Mouse (Mus musculus) kidney, embryonic 15.5 days (tissue): ENCODE results near the gene Serpinb3d. TPM values are rescaled to one million over a fixed set of nuclear protein-coding genes. Genes with fewer than 3 reads are reported as not detected.
"Not testable (repeated sequence)": the region's sequence is repeated elsewhere in the genome, so short reads cannot be mapped to it uniquely, and the experiment has no call there.

Experiments
- ATAC-seq: fragments of 200-750 bp; cut with Nextera tagmentation; replicated peaks from 2 replicates; pipeline ENCODE4 v1.8.0; 2017; ENCODE audit warnings: moderate TSS enrichment; ENCODE audit not compliant: low FRiP score
- H3K27ac ChIP-seq: fragments of 300-500 bp; sonication (generic); 2 replicates; pipeline ENCODE4 v1.5.1; 2015; ENCODE audit warnings: mild to moderate bottlenecking, inconsistent platforms
- H3K27me3 ChIP-seq: fragments of 300-500 bp; sonication (generic); 2 replicates; pipeline ENCODE4 v1.6.1; 2015; ENCODE audit warnings: inconsistent platforms
- H3K36me3 ChIP-seq: fragments of 300-500 bp; sonication (generic); 2 replicates; pipeline ENCODE4 v1.6.1; 2015; ENCODE audit warnings: inconsistent platforms
- H3K4me1 ChIP-seq: fragments of 300-500 bp; sonication (generic); 2 replicates; pipeline ENCODE4 v1.6.1; 2015; ENCODE audit warnings: inconsistent platforms
- H3K4me2 ChIP-seq: fragments of 300-500 bp; sonication (generic); 2 replicates; pipeline ENCODE4 v1.6.1; 2015; ENCODE audit warnings: moderate library complexity, mild to moderate bottlenecking, inconsistent platforms
- H3K4me3 ChIP-seq: fragments of 300-500 bp; sonication (generic); replicated peaks from 2 replicates; pipeline ENCODE4 v1.5.1; 2015; ENCODE audit warnings: mild to moderate bottlenecking, inconsistent platforms
- H3K9ac ChIP-seq: fragments of 300-500 bp; sonication (generic); 2 replicates; pipeline ENCODE4 v1.6.1; 2015; ENCODE audit warnings: mild to moderate bottlenecking, inconsistent platforms
- H3K9me3 ChIP-seq: fragments of 300-500 bp; sonication (generic); replicated peaks from 2 replicates; pipeline ENCODE4 v1.6.1; 2016; ENCODE audit warnings: inconsistent platforms
- whole genome bisulfite sequencing: fragments of 180-500 bp; shearing (Covaris S2); methylation state at CpG from one replicate; pipeline ENCODE4 v1.1.7; 2015; ENCODE audit warnings: mixed read lengths; 5-methylcytosine and 5-hydroxymethylcytosine counted together
- polyA plus RNA-seq: library from polyadenylated mRNA; unstranded; fragments of >200 nt; fragmentation: Nextera tagmentation; extraction: Ambion mirVana; gene quantifications from 2 replicates; pipeline ENCODE4 v1.2.1, GENCODE M21; 2015

Serpinb3d gene
- not detected in 2 replicates for polyA plus RNA-seq

GRCm38 (mm10) chr1:107083406-107083805 lies at the start of gene Serpinb3d:
Gene Serpinb3d (minus strand): TSS chr1:107083506.
- H3K9ac ChIP-seq = no peak within 1 kb of the TSS
- no peak for ATAC-seq
- H3K4me2 ChIP-seq = no peak within 1 kb of the TSS
- H3K27ac ChIP-seq = no peak within 1 kb of the TSS
- H3K4me1 ChIP-seq = no peaks in the 10 kb centered on the region
- H3K9me3 ChIP-seq = no peaks in the 10 kb centered on the region
- no peaks in the 10 kb centered on the region for H3K36me3 ChIP-seq
- H3K4me3 ChIP-seq = no peak within 1 kb of the TSS
- H3K27me3 ChIP-seq = no peaks in the 10 kb centered on the region

GRCm38 (mm10) chr1:107127453-107127852 lies 44.1 kb upstream of the Serpinb3d start:
- H3K27me3 ChIP-seq, H3K4me2 ChIP-seq, H3K27ac ChIP-seq, ATAC-seq, H3K4me1 ChIP-seq, H3K36me3 ChIP-seq, H3K4me3 ChIP-seq, H3K9me3 ChIP-seq, H3K9ac ChIP-seq: not testable (repeated sequence)

GRCm38 (mm10) chr1:107098417-107098816 lies 15.1 kb upstream of the Serpinb3d start:
- Histone ChIP-seq H3K36me3 (no peaks in the 10 kb centered on the region), H3K9ac (no peak overlapping the region), H3K9me3 (no peaks in the 10 kb centered on the region), H3K27me3 (no peaks in the 10 kb centered on the region), H3K4me1 (no peaks in the 10 kb centered on the region), H3K4me3 (no peak overlapping the region), H3K4me2 (no peak overlapping the region), H3K27ac (no peak overlapping the region)
- 84% methylated on average over 2 of the region's 2 CpGs for WGBS
- ATAC-seq = no peak

- Histone ChIP-seq H3K4me2 (no peak within 1 kb of the TSS), H3K4me3 (no peak within 1 kb of the TSS), H3K27me3 (no peaks in the 10 kb centered on the region), H3K36me3 (no peaks in the 10 kb centered on the region), H3K4me1 (no peaks in the 10 kb centered on the region), H3K9ac (no peak within 1 kb of the TSS), H3K27ac (no peak within 1 kb of the TSS), H3K9me3 (no peaks in the 10 kb centered on the region)
- 89% methylated on average over 1 of the region's 1 CpGs for WGBS
- no peak for ATAC-seq
Measured at GRCm38 (mm10) chr1:107052203-107052602, 31.1 kb downstream of the Serpinb3d start, which contains the start of gene Serpinb3a. Gene Serpinb3a (minus strand): TSS chr1:107052303.

DNA sequence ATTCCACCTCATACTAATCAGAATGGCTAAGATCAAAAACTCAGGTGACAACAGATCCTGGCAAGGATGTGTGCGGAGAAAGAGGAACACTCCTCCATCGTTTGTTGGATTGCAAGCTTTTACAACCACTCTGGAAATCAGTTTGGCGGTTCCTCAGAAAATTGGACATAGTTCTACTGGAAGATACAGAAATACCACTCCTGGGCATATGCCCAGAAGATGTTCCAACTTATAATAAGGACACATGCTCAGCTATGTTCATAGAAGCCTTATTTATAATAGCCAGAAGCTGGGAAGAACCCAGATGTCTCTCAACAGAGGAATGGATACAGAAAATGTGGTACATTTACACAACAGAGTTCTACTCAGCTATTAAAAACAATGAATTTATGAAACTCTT lies 49.1 kb downstream of the Serpinb3d start:
- H3K36me3 ChIP-seq, ATAC-seq, H3K9me3 ChIP-seq, H3K27ac ChIP-seq, H3K4me2 ChIP-seq, H3K4me1 ChIP-seq, H3K4me3 ChIP-seq, H3K9ac ChIP-seq, H3K27me3 ChIP-seq: not testable (repeated sequence)
- 92% methylated on average over 3 of the region's 3 CpGs for WGBS

Other genes with a start within 250 kb of the Serpinb3d start
- 0.31 and 0.33 TPM in 2 replicates for gene Serpinb5, start 222.3 kb downstream of the Serpinb3d start, polyA plus RNA-seq
- 0.59 TPM in 1 of 2 replicates, not detected in the other for gene Serpinb12, start 149.1 kb downstream of the Serpinb3d start, polyA plus RNA-seq
- not detected in 2 replicates for gene Serpinb13, start 102.5 kb downstream of the Serpinb3d start, polyA plus RNA-seq
- 0.46 TPM in 1 of 2 replicates, not detected in the other for gene Serpinb3a, start 31.2 kb downstream of the Serpinb3d start, polyA plus RNA-seq
- gene Serpinb3b, start 194.9 kb upstream of the Serpinb3d start, polyA plus RNA-seq = not detected in 2 replicates
- 0.09 TPM in 1 of 2 replicates, not detected in the other for gene Serpinb3c, start 194.9 kb upstream of the Serpinb3d start, polyA plus RNA-seq